Mouse (Mus musculus): ENCODE measurements at regions not wholly inside any gene's neighbourhood (a gene's known extent, or its start where the extent isn't known, plus 50 kb on each side); places are given as distances from the start of the nearest gene placed in this dataset.

GRCm38 (mm10) chr13:44085621-44086510 lies 301.3 kb downstream of the Cd83 start:
- DNase-seq = peak; percentile 30

GRCm38 (mm10) chr13:44086801-44087200 lies 302.2 kb downstream of the Cd83 start:
- DNase-seq = no peak

GRCm38 (mm10) chr13:44097141-44097540 lies 312.6 kb downstream of the Cd83 start:
- DNase-seq = no peak

GRCm38 (mm10) chr13:44099511-44099910 lies 314.9 kb downstream of the Cd83 start:
- DNase-seq = no peak

GRCm38 (mm10) chr13:44100125-44101067 lies 315.8 kb downstream of the Cd83 start:
- DNase-seq = no peak

- DNase-seq = no peak
These were observed 316.6 kb downstream of the Cd83 start for GRCm38 (mm10) chr13:44101161-44101560.

GRCm38 (mm10) chr13:44101806-44102205 lies 317.2 kb downstream of the Cd83 start:
- DNase-seq = no peak

GRCm38 (mm10) chr13:44102257-44102656 lies 317.7 kb downstream of the Cd83 start:
- DNase-seq = no peak

- no peak for DNase-seq
These were observed 318.8 kb downstream of the Cd83 start for GRCm38 (mm10) chr13:44103340-44103739.

GRCm38 (mm10) chr13:44105161-44105560 lies 320.6 kb downstream of the Cd83 start:
- DNase-seq = no peak

GRCm38 (mm10) chr13:44108695-44109094 lies 324.1 kb downstream of the Cd83 start:
- DNase-seq = no peak

GRCm38 (mm10) chr13:44113043-44113442 lies 328.5 kb downstream of the Cd83 start:
- DNase-seq = no peak

GRCm38 (mm10) chr13:44114856-44115255 lies 330.3 kb downstream of the Cd83 start:
- no peak for DNase-seq

- DNase-seq = no peak
These were observed 333.3 kb downstream of the Cd83 start for GRCm38 (mm10) chr13:44117841-44118240.

- no peak for DNase-seq
These were observed 334.3 kb downstream of the Cd83 start for GRCm38 (mm10) chr13:44118846-44119245.

GRCm38 (mm10) chr13:44121241-44121671 lies 336.7 kb downstream of the Cd83 start:
- DNase-seq = no peak

GRCm38 (mm10) chr13:44121932-44122331 lies 337.4 kb downstream of the Cd83 start:
- no peak for DNase-seq

- DNase-seq = no peak
These were observed 341.6 kb downstream of the Cd83 start for GRCm38 (mm10) chr13:44126198-44126597.

- DNase-seq = no peak
These were observed 344.1 kb downstream of the Cd83 start for GRCm38 (mm10) chr13:44128506-44129274.

GRCm38 (mm10) chr13:44131916-44132315 lies 347.3 kb downstream of the Cd83 start:
- DNase-seq = no peak

GRCm38 (mm10) chr13:44132510-44132909 lies 347.9 kb downstream of the Cd83 start:
- no peak for DNase-seq

GRCm38 (mm10) chr13:44133436-44133835 lies 348.9 kb downstream of the Cd83 start:
- DNase-seq = peak; percentile 37

Measured in adrenal gland, postnatal 10 days (tissue).